Mouse (Mus musculus) left cerebral cortex, adult 9 months (tissue): Measurements from ENCODE around the gene Aebp1.
"Not testable (repeated sequence)": the region's sequence is repeated elsewhere in the genome, so short reads cannot be mapped to it uniquely, and the experiment has no call there.

Experiments
- DNase-seq, 2 experiments: peaks; one replicate each; pipeline ENCODE4 v3.0.0; 2022; ENCODE audit warnings: low spot score in 2 of 2

Gene Aebp1

DNA sequence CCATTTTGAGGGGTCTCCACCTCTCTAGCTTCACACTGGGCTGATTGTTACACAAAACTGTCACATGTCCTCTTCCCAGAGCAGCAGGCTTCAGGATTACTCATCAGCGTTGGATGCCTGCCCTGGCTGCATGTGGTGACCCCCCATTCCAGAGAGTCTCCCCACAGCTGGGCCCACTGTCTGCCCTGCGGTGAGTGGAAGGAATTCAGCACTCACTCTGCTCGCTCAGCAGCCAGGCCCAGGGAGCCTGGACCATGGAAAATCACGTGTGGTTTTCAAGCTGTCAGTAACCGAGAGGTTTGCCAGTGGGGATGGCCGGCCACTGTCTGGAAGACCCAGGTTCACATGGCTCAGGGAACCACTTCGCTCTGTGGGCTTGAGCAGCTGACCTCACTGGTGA lies 5.8 kb upstream of the Aebp1 start:
- DNase-seq, result peak in 1 of 2 experiments; percentile 59

DNA sequence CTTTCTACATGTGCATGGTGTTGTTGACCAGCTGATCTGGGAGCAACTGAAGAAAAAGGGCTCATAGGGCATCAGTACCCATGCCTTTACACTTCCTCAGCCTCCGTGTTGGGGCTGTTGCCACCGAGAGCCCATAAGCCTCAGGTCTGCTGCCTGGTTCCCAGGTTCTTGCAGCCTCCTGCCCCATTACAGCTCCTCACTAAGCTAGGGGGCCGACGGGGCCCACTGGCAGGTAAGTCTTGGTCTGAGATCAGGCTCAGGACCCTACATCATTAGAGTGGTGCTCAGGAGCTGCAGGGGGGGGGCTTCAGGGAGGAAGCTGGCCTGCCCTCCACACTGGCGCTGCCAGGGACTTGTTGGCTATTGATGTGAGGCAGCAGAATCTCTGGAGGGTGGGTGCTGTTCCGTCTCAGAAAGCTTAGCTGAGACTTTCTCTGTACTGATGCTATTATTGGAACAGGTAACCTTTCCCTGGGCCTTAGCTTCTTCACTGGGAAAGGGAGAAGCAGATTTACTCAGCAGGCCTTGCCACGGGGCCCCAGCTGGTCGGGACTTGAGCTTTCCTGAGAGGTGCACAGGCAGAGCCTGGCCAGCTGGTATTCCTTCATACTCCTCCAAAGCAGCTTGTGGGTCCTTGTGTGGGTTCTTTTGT lies 5.1 kb upstream of the Aebp1 start:
- no peak for DNase-seq

DNA sequence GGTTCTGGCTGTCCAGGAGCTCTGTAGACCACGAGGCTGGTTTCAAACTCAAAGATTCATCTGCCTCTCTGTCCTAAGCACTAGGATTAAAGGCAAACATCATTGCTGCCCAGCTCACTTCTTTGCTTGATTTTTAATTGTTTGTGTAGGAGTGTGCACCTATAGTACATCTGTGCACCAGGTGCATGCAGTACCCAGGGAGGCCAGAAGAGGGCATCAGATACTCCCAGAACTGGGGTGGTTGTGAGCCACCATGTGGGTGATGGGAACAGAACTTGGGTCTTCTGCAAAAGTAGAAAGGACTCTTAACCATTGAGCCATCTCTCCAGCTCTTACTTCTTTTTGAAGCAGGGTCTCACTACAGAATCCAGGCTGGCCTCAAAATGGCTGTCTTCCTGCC lies 3.0 kb upstream of the Aebp1 start:
- DNase-seq, result no peak

DNA sequence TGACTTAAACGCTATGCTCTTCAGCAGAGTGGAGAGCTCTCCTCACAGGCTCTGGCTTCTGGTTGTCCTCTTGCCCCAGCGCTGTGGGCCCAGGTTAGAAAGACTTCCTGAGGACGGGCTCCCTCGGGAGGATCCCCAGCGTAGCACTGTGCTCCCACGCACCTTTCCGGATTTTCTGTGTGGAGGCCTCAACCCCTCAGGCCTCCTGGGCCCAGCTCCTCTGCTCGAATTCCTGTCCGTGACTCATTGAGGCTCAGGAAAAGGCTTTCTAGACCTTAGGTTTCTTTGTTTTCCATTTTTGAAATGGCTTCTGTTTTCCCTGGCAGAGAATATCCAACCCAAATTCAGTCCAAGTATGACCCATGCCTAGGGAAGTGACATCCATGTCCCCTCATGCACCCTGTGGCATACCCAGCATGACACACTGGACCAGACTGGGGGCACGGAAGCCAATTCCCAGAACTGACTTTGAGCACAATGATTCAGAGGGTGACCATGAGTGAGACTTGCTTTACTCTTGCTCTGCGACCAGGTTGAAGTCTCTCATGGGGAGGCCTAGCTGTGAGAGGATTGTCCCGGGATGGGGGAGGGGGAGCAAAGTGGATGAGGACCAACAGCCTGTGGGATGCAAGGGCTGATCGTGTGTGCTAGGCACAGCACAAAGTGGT lies 1.7 kb upstream of the Aebp1 start:
- DNase-seq, result no peak

DNA sequence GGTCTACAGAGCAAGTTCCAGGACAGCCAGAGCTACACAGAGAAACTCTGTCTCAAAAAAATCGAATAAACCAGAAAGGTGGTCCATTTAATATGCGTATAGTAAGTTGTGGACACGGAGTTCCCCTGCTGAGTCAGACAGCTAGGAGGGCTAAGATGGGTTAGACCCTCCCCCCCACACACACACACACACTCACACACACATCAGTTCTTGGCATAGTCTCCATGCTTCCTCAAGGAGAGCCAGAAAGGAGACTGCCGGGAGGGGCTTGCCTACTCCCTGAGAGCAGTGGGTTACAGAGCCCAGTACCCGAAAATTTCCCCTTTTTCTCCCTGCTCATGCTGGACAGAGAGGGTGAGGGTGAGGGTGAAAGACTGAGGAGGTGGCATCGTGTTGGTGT lies 1.1 kb upstream of the Aebp1 start:
- DNase-seq, result no peak

DNA sequence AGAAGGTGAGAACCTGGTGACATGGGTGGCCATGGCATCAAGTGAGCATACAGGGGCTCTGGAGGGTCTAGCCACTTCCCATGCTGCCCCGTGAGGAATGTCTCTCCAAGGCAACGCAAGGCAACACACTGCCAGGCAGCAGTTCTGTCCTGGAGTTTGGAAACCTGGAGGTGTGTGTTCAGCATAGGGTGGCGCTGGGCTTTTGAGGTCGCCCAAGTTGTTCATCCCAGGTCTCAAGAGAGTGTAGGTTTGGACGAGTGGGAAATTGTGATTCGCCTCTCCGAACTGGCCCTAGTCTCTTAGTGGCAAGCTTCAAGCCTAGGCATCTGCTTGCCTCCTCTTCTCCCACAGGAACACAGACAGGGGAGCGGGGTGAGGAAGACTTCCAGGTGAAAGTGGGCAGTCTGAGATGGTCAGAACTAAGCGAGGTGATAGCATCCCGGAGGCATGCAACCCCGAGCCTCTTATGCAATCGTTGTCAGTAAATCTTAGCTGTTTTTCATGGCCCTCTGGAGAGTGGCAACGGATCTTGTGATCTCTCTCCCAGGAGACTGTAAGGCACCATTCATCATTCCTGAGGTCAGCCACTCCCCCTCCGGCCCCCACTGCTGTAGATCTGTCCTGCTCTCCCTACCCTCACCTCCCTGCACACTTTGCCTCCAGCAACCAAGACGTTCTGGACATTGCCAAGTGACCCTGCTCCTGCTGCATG lies 803 bp downstream of the Aebp1 start:
- DNase-seq, result no peak

DNA sequence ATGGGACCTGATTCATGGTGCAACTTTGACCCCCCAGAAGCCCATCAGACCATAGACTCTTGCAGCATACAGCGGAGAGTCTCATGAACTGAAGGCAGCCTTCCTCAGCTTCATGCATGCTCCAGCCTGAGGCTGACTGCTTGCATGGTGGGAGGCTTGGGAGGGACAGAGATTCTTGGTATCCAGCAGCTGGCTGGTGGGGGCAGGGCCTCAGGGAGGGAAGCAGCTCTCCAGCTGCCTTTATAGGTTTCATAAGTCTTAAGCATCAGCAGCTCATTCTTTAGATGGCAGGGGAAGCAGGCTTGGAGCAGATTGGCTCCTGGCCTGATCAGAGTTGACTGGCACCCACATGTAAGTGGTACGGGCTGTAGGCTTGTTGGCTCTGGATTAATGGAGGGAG lies 5.4 kb downstream of the Aebp1 start:
- no peak for DNase-seq

DNA sequence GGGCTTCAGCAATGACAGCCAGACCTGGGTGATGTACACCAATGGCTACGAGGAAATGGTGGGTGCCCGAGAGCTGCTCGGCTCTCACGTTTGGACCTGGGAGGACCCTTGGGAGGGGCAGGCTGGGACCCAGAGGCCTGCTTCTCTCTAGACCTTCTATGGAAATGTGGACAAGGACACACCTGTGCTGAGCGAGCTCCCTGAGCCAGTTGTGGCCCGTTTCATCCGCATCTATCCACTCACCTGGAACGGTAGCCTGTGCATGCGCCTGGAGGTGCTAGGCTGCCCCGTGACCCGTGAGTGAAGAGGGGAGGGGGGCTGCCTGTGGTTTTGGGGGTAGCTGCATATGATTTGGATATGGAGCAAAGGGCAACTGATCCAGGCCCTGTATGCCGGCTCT lies 6.6 kb downstream of the Aebp1 start:
- DNase-seq, result no peak

DNA sequence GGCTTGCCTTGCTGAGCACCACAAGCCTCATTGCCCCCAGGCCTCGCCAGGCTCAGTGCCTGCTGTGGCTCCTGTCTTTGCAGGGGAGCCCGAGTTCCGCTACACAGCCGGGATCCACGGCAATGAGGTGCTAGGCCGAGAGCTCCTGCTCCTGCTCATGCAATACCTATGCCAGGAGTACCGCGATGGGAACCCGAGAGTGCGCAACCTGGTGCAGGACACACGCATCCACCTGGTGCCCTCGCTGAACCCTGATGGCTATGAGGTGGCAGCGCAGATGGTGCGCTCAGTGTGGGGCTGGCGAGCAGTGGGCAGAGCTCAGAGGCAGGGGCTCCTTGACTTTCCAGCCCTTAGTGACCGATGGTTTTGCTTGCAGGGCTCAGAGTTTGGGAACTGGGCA lies 7.6 kb downstream of the Aebp1 start:
- no peak for DNase-seq

DNA sequence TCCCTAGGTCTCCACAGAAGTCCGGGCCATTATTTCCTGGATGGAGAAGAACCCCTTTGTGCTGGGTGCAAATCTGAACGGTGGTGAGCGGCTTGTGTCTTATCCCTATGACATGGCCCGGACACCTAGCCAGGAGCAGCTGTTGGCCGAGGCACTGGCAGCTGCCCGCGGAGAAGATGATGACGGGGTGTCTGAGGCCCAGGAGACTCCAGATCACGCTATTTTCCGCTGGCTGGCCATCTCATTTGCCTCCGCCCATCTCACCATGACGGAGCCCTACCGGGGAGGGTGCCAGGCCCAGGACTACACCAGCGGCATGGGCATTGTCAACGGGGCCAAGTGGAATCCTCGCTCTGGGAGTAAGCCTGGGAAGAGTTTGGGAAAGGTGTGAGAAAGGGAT lies 8.3 kb downstream of the Aebp1 start:
- DNase-seq, result no peak

DNA sequence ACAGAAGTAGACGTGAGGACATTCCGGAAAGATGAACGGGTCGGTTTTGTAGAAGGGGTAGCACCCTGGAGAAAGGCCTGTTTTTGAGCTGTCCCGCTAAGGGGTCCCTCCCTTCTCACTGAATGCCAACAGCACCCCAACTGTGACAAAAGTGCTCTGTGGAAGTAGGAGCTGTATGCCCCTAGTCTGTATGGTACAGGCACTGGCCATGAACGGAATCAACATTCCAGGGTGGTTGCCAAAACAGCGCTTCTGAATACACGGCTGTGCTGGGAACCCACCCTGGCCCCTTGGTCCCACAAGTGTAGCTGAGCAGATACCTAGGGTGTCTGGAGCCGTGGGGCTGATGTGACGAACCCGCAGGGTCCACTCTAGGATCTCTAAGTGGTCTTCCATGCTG lies 11.0 kb downstream of the Aebp1 start:
- DNase-seq, result no peak

DNA sequence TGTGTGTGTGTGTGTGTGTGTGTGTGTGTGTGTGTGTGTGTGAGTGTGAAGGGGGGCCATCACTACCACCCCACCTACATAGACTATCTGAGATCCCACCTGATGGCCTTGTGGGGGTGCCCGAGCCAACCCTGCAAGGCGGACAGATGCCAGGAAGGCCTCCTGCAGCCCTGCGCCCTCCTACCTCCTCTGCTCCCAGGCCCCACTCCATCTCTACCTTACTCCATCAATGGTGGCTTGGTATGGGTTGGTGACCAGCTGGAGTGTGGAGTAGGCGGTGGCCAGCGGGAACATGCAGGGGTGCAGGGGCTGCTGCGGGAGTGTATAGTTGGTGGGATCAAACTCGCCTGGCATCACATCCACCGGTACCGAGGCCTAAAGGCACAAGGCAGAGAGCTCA lies 11.4 kb downstream of the Aebp1 start:
- no peak for DNase-seq

DNA sequence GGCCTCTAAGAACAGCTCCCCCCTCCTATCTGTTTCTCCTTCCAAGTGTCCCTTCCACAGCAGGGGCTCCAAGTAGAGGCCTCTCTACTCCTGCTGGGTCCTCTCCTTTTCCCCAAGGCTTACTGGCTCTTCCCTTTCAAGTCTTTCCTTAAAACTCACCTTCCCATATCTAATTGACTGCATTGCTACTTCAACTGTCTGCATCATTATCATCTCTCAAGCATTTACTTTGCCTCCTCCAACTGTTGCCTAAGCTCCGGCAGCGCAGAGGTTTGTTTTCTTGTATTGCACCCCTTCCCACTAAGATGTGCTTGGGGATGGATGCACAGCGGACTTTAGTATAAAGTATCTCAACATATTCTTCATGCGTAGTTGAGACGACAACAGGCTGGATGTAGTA lies 15.7 kb downstream of the Aebp1 start:
- no peak for DNase-seq

DNA sequence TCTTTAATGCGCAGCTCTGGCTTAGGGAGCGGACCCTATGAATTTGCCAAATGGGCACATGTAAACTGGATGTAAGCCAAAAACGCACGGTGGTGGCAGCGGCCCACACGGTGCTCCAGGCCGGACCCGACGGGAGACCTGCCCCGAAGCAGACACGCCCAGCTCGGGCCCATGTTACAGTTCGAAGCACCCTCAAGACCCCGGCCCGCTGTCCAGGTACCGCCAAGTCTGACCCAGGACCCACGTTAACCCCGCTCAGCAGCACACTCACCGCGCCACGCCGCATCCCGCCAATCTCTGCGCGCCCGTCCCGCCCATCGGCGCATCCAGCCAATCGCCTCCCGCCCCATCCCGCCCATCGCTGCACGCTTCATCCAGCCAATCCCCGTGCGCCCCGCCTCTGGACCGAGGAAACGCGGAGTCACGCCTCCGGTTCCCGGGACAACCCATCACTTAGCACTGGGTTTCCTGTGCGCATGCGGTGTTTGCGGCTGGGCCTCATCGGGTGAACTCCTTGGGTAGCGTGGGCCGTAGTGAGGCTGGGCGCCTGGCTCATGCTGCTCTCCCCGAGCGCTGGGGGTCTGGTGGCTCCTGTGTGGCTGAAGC lies 16.3 kb downstream of the Aebp1 start, which contains the start of gene Pold2:
Gene Pold2, minus strand, starts transcription at position 372 of the 606 bp plus-strand sequence.
- peak; percentile 93 to 97 for DNase-seq

DNA sequence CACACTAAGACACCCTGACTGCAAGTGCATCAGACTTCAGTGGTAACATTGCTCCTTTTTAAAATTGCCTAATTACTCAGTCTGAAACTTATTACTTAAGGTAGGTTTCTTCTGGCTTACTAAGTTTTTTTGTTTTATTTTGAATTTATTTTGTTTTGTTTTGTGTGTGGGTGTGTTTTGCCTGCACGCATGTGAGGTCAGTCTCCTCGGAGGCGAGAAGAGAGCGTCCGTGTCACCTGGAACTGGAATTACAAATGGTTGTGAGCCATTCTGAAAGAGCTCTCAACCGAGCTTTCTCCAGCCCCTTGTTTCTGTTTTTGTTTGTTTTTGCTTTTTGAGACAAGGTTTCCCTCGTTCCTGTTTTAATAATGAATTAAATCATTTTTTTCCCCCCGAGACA lies 16.9 kb downstream of the Aebp1 start:
- no peak for DNase-seq

DNA sequence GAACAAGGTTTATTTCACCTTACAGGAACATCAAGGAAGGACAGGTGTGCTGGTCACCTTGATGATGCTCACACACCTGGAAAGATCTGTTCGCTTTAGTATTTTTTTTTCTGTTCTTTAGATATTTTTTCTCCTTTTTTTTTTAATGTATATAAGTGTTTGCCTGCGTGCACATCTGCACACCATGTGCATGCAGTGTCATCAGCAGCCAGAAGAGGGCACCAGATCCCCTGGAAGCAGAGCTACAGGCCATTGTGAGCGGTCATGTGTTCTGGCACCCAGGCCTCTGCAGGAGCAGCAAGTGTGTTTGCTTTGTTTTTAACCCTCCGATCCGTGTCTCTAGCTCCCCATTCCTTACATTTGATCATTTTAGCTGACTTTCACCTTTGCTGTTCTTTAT lies 18.2 kb downstream of the Aebp1 start:
- peak in 1 of 2 experiments; percentile 39 for DNase-seq

DNA sequence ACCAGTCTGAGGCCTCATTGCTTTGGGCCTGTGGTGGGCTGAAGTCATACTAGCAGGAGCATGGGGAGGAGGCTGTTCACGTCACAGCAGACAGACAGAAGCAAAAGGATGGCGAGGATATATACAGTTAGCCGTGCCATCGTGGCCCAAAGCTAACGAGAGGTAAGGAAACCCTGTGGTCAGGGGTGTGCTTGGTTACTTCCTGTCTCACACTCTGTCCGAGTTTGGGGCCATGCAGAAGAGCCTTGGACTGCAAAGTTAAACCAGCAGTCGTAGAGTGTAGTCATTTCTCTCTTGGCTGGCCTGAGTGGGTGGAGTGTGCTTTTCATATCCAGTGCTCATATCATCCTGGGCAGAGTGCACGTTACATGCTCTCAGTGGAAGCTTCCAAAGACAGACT lies 20.8 kb downstream of the Aebp1 start:
- DNase-seq, result no peak

DNA sequence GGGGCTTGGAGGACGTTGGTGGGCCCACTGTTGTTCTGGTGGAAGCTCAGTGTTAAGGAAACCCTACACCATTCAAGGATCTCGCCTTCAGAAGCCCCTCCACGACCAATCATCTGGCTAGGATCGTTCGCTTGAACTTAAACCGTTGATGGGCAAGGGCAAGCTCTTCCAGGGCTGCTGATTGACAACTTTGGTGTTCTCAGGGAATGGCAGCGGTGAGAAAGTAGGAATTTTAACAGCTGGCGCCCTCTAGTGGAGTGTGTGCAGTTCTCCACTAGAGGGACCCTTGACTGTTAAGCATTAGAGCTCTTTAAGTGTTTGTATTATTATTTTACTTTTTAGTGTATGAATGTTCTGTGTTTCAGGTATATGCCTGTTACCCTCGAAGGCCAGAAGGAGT lies 24.4 kb downstream of the Aebp1 start:
- DNase-seq, result peak in 1 of 2 experiments; percentile 62

DNA sequence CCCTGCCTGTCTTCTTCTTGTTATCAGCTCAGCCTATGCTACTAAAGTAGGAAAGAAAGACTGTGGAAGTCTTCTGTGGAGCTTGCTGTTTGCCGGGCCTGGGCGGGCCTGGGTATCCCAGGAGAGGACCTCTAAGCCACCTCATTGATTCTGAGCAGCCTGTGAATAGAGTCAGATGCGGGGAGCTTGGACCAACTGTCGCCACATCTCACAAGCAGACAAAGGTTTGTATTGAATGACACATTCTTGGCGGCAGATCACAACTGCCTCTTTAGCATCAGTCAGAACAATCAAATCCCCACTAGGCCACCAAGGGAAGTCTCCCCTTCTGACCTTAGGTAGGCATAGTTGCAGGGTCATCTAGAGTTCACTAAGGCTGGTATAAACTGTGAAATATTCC lies 25.5 kb downstream of the Aebp1 start:
- no peak for DNase-seq

DNA sequence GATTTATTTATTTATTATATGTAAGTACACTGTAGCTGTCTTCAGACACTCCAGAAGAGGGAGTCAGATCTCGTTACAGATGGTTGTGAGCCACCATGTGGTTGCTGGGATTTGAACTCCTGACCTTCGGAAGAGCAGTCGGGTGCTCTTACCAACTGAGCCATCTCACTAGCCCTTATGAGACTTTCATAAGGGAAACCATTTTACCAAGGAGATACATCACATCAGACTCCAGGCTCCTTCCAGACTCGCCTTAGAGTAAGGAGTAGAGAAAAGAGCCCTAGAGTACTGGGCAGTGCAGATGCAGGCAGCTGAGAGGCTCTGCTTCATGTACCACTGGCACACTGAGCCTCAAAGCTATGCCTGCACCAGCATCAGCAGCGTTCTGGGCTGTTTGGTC lies 26.8 kb downstream of the Aebp1 start:
- DNase-seq, result not testable (repeated sequence)

DNA sequence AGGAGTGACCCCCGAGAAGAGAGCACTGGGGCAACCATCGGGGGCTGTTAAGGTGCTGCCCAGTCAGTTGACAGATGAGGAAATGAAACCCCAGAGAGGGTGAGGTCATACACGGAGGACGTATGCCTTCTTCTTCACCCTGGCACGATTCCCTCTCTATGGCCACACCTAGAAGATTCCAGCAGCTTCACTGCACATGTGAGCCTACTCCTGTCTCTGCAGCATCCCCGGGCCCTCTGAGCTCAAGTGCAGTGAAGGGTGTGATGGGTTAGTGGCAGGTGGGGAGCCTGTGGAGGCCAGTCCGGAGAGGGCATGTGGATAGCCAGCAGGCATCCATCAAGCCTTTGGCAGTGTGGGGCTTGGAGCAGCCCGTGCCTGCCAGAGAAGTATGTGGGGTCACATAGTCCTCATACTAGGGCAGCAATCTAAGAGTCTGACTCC lies 30.4 kb downstream of the Aebp1 start:
- DNase-seq, result no peak

DNA sequence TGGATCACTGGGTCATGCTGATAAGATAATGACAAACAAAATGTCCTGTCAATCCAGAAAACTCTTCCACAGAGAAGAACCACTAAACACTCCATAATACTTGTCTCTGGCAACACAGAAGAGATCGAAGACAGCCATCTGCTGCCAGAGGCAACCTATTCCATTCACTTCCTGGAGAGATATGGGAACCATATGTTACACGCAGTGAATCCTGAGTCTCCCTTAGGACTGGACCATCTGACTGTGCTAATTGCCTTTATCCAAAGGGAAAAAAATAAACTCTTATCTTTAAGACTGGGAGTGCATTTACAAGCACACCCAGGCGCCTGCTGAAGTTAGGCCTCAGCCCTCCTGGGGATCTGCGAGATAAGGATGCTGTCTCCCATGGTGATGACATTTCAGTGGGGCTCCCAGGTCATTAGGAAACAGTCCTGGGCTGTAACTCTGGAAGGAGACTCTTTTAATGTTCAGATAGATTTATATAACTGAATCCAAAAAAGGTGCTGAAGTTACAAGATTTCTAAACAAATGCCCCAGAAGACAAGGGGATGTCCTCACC lies 31.1 kb downstream of the Aebp1 start:
- DNase-seq, result peak in 1 of 2 experiments; percentile 20
